Mouse (Mus musculus): ENCODE measurements around the gene Sdk2.
A peak's percentile ranks its signal among the peaks of the same experiment; 100 is the strongest.

Gene Sdk2

DNA sequence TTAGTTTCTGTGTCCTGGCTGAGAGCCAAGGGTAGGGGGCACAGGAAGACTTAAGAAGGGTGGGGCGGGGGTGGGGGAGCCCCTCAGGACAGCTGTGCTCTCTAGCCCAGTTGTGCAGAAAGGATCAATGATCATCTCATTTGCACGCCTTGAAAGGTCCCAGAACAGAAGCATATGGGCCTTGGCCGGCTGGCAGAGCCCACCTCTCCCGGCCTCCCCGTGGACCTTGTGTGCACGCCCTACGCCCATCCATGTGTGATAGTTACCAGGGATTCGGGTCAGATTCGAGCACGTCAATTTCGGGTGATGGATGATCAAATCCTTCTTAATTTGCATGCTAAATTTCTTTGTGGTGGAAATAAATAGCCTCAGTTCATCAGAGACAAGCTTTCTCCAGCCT, 136.7 kb downstream of the Sdk2 start:
- no peak for DNase-seq (ENCODE audit: low read depth, low spot score)

DNA sequence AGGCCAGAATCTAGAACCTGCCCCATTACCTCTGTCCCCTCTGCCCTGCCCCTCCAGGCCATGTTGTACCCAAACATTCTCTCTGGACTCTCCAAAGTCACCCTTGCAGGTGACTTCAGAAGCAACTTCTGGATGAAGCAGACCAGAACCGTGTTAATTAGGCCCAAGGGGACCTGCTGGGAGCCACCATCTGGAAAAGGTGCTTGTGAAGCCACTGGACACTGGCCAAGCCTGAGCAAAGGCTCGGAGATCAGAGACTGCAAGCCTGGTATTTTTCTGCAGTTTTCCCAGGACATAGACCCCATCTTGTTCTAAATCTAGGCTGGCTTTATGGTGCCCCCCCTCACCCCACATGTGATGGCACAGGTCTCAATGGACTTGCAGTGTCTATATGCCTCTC, 138.0 kb downstream of the Sdk2 start:
- DNase-seq (ENCODE audit: low read depth, low spot score), result no peak

DNA sequence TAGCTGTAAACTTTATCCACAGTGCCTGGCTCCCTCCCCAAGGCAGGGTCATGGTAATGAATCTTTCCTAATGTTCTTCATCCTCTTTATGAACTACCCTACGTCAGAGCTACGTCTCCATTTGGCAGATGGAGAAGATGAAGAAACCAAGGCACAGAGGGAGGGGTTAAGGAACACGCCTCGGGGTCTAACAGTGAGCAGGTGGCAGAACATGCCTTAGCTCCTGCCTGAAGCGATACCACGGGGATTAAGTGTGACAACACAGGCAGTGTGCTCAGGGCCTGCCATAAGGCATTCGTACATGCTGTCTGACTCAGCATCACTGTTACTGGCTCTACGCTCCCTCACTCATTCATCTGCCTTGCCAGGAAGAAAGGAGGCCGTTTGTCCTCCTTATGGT, 138.6 kb downstream of the Sdk2 start:
- no peak for DNase-seq (ENCODE audit: low read depth, low spot score)

DNA sequence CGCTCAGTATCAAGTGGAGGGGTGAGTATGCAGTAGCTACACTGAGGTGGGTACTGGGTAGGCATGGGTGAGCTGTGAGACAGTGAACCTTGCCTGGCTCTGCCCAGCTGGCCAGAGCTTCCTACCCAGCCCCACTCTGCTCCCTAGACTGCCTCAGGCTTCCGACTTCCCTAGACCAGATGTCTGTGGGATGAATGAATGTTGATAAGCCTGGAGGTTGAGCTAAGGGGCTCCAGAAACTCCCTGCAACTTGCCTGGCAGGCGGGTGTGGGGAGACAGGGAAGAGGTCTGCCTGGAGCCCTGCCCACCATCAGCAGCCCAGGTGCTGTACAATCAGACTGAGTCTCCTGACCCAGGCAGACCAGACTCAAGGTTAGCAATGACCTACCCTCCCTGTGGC, 139.0 kb downstream of the Sdk2 start:
- DNase-seq (ENCODE audit: low read depth, low spot score), result no peak

DNA sequence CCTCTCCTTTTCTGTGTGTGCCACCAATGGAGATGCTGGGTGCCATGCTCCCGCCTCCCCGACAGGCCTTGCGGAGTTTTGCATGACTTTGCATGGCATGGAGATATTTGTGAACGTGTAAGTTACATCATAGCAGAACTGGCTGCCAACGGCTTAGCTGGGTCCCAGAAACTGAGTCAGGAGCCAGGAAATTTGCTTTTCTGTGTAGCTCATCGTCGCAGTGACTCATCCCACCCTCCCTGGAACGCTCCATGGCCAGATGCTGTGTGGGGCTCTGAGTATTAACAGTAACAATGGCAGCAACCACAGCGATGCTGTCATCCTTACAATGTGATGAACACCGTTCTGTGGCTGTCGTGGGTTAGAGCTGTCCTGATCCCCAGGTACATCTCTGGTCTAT, 139.6 kb downstream of the Sdk2 start:
- no peak for DNase-seq (ENCODE audit: low read depth, low spot score)

DNA sequence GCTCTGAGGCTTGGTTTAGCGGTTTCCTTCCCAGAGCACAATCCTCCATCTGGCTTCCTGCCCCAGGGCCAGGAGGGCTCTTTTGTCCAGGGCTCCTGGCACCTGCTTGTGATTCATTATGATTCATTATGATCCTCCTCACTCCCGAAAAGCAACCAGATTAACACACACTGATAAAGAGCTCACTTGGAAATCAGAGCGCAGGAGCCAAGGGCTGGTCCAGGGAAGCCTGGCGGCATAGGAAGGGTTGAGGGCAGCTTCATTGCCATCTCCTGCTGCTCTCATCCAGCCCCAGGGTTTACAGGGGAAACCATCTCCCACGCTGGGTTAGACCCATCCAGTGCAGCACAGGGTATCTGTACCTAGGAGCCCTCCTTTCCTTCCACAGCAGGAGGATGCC, 143.7 kb downstream of the Sdk2 start:
- no peak for DNase-seq (ENCODE audit: low read depth, low spot score)

DNA sequence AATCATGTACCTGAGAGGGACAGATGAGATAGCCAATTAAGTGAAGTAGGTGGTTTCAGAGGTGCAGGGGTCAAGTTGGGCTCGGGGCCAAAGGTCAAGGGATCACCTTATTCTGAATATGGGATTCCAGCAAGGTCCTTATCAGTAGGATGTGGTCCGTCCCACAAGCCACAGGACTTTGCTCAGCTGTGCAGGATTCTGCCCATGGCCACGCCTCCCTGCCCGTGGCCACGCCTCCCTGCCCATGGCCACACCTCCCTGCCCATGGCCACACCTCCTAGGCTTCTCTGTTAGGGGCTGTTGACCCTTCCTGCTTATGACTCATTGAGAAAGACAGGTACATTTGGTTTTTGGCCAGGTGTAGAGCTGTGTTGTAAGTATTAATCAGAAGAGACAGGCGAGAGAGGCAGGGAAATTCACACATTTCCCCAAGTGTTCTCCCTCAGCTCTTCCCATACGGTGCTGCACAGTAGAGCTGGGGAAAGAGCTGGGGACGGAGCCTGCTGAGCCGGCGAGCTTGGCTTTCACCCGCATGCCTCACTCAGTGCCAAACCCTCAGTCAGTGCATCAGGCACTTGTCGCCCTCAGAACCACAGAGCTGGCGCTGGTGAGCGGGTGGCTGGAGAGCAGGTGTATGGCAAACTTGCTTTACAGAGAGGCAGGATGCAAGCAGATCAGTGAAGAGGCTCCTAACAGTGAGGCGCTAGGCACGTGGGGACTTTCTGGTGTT, 163.6 kb downstream of the Sdk2 start:
- no peak for DNase-seq (ENCODE audit: low read depth, low spot score)

DNA sequence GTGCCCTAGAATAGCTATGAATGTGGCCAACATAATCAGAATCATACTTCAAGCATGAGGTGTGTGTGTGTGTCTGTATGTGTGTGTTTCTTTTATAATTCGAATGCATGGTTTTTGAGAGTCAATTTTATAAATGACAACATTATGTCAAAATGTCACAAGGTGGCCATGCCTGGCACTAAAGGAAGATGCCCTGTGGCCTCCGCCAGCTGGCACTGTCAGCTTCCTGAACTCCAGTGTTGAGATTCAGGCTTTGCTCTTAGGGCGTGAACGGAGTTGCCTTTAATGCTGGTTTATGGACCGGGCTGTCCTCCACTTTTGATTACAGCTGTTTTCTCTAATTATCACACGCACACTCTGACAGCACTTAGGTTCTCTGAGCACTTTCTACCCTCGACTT, 164.9 kb downstream of the Sdk2 start:
- DNase-seq (ENCODE audit: low read depth, low spot score), result no peak

DNA sequence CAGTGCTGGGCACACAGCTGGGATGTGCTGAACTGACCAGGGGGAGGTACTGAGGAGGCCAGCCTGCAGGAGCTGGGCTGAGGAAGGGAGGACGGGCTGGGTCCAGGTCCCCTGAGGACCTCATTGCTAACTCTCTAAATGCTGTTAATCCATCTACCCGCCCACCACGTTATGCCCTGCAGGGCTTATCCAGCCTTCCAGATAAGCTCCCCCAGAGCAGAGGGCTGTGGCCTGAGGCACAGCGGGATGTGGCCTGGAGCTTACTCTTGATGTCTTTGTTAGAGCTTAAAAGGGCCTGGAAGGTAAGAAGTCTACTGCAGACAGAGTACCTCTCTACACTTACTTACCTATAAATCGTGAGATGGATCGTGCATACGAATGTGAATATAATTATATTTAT, 168.2 kb downstream of the Sdk2 start:
- no peak for DNase-seq (ENCODE audit: low read depth, low spot score)

DNA sequence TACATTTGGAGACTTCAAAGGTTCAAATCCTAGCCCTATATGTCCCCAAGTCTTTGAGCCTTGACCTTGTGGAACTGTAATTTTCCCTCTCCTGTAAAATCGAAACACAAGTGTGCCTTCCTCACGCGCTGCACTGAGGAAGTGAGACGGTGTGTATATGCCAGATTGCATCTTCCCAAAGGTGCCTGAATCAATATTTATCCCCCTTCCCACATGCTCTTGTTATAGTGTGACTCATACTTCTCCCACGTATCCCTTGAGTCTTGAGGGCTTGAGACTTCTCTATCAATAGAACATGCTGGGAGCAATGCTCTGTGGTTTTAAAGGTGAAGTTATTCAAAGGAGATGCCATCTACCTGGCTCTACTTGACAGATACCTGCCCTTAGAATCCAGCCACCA, 170.8 kb downstream of the Sdk2 start:
- no peak for DNase-seq (ENCODE audit: low read depth, low spot score)

DNA sequence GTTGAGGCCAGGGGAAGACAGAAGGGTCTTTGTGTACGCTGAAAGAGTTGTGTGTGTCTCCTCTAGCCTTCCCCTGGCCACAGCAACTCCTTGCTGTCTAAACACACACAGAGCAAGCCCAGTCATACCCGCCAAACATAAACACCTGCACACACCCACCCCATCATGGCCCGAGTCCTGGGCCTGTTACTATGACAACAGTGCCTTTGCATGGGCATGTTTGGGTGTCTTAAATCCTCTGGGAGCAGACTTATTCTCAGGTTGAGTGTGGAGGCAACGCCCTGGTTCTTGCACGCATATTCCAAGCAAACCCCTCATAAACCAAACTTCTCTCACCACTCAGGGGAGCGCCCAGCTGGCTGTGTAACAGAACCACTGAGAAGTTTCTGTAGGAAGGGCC, 173.9 kb downstream of the Sdk2 start:
- DNase-seq (ENCODE audit: low read depth, low spot score), result peak; percentile 46

DNA sequence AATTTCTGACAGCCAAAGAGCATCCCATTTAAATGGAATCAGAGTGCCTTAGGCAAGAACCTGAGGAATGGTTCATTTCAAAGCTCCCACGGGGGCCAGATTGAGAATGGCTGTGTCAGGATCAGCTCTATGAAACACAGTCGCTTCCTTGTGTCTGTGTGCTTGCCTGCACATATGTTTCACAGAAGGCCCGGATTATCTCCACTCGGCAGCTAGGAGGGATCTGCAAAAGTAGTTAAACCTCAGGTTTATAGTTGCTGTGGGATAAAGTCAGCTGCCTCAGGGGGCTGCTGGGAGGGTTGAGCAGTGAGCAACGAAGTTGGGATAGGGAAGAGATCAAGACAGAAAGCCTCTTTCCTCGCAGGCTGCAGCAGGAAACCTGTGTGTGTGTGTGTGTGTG, 174.8 kb downstream of the Sdk2 start:
- DNase-seq (ENCODE audit: low read depth, low spot score), result peak; percentile 31

DNA sequence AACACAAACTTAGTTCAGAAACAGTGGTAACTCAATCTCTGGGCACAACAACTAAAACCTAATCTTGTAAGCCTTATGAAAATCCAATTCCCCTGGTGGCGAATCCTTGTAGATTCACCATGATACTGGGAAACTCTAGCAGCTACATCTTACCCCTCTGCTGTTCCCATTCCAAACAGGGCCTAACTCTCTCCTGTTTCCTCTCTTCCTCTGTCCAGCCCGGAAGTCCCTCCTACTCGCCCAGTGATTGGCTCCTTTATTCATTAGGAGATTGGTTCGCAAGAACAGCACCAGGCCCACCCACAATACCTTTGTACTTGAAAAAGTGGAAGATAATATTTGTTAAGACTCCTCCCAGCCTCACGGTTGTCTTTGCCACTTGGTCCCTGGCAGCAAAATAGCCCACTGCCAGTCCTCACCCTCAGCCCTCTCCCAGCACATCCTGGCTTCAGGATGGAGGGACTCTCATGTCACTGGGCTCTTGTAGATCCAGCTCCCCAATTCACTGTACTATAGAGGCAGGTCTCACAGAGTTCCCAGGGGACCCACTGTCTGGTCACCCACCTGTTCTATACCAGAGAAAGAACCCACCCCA, 178.6 kb downstream of the Sdk2 start:
- no peak for DNase-seq (ENCODE audit: low read depth, low spot score)

DNA sequence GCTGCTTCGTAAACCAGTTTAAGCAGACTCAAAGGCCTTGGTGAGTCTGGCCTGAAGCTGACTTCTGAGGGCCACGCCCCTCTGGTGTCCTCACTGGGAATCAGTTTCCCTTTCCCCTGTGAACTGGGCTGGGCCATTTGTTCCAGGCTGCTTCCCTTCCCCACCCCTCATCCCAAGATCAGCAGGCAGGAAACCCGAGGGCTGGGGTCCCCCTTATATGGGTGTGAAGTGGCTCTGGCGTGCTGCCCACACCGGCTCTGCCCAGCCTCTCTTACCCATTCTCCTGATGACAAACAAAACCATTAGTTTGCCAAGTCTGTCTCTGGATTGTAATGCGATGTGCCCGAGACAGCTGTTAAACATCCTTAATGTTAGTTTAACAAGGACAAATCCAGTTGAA, 180.5 kb downstream of the Sdk2 start:
- no peak for DNase-seq (ENCODE audit: low read depth, low spot score)

DNA sequence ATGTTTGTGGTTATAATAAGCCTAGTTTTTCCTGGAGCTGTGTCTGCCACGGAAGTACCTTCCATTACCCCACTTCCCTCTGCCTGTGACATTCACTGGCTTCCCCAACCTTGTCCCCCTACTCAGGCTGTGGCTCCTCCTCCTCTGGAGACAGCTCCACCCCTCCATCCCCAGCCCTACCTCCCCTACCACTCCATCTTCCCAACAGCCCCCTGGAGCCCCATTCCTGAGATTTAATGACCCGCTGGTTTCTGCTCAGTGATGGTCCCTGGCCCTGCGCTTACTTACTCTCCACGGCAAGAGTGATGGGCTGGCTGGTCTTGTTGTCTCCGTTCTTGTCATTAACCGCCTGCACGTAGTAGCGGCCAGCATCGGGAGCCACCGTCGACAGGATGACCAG, 181.9 kb downstream of the Sdk2 start:
- DNase-seq (ENCODE audit: low read depth, low spot score), result no peak

DNA sequence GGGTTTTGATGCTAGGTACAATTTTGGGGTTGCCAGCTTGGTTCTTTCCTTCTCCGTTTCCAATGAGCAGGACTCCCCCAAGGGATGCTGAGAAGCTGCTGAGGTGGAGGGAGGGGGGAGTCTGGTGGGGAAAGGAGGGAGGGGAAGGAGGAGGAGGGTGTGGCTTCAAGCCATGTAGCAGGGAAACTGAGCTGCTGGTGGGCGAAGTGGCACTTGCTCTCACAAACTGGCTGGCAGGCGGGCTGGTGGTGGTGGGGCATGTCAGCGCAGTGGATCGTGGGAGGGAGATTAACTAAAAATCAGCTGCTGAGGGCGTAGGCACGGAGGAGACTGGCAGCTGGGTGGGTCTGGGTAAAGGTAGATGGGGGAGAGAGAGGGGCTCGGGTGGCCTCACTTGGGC, 183.8 kb downstream of the Sdk2 start:
- DNase-seq (ENCODE audit: low read depth, low spot score), result no peak

DNA sequence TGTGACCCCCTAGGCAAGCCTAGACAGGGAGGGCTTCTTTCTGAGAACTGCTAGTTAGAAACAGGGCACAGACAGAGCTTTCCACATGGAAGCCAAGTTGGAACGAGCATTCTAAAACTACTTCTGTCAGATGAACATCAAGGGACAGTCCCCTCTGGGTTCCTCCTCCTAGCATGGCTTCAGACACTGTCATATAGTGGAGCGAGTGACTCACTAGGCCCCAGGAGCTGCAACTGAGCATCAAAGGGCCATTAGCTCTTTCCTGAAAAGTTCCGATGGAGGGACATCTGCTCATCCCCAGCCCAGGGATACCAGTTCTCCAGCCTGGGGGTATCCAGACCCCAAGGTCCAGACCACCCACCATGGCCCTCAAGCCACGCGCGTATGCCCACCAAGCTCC, 185.0 kb downstream of the Sdk2 start:
- DNase-seq (ENCODE audit: low read depth, low spot score), result no peak

DNA sequence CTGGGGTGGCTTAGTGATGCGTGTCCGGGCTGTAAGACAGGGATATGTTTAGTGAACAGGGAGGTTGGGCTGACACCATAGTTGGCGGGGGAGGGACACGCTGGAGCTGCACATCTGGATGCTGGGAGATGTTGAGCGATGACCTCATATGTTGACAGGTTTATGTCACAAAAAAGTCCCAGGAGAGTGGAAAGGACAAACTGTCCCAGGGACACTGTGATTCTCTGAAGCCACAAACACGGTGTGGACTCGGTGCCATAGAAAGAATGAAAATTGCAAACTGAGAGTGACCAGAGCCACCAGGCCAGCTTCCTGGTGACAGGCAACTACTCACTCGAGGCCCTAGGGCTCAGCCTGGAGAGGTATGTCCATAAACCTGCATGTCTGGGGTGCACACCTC, 199.8 kb downstream of the Sdk2 start:
- no peak for DNase-seq (ENCODE audit: low read depth, low spot score)

DNA sequence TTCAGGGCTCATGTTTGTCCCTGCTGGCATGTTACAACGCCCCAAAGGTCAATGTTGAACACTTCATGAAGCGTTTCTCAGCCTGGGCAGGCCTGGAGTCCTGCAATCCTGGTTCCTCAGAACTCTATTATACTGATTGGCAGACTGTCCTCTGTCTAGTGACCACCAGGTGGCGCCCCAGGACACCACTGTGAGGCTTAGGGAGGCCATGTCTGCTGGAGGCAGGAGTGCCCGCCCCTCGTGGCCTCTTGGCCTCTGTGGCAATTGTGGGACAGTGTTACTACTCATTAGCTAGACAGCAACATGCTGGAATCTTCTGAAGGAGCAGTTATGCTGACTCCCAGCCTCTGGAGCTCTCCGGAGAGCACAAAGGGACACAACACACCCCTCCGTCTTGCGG, 201.2 kb downstream of the Sdk2 start:
- DNase-seq (ENCODE audit: low read depth, low spot score), result peak; percentile 87

DNA sequence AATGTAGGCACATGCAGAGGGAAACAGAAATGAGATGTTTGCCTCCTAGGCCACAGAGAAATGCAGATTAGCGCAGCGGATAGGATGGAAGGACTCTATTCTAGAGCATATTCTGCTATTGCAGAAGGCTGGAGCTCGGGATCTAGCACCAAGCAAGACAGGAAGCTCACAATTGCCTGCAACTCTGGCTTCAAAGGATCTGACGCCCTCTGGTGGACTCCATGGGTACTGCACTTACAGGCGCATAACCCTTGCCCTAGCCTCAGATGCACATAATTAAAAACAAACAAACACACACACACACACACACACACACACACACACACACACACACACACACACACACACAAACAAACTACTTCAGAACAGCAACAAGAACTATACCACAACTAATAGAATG, 203.4 kb downstream of the Sdk2 start:
- DNase-seq (ENCODE audit: low read depth, low spot score), result peak; percentile 40

DNA sequence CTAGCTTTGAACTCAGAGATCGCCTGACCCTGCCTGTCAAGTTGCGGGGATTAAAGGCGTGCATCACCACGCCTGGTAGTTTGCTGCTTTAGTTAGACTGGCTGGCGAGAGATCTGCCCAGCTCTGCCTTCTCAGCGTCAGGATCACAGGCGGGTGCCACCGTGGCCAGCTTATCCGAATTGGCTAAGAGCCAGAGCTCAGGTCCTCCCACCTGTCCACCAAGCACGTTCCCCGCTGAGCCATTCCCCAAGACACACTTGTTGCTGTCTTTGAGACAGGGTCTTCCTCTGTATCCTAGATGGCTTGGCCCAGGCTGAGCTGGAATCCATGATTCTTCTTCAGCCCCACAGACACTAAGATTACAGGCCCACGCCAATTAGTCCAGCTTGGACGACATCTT, 211.2 kb downstream of the Sdk2 start:
- DNase-seq (ENCODE audit: low read depth, low spot score), result no peak

DNA sequence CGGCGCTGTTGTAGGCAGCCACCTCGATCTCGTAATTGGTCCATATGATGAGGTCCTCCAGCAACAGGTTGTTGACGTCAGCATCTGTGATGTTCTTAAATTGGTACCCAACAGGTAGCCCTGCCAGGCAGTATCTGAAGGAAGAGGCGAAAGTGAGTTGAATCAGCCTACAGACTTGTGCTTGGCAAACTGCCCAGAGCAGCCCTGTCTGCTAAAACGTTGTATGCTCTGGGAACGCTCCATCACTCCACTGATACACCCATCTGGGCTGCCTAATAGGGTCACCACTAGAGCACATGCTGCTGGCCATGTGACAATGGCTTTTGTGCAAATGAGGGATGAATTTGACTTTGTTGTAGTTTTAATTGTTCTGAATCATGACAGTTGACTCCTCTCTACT, 215.1 kb downstream of the Sdk2 start:
- DNase-seq (ENCODE audit: low read depth, low spot score), result no peak

DNA sequence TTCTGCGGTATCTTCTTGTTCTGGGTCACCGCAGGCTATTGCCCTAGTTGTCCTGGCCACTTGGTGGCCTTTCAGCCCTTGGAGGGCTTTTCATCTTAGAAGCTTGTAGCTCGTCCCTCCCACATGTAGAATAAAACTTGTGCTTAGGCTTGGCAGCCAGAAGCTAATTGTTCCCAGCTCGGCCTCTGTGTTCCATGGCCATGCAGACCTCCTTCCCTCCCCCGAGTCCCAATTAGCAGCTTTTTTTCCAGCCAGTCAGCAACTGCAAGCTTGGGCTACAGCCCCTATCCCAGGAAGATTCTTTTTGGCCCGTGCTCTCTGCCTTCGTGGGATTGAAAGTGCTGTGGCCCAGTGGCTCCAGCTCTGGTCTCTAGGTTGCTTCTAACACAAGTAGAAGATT, 217.5 kb downstream of the Sdk2 start:
- DNase-seq (ENCODE audit: low read depth, low spot score), result peak; percentile 32

DNA sequence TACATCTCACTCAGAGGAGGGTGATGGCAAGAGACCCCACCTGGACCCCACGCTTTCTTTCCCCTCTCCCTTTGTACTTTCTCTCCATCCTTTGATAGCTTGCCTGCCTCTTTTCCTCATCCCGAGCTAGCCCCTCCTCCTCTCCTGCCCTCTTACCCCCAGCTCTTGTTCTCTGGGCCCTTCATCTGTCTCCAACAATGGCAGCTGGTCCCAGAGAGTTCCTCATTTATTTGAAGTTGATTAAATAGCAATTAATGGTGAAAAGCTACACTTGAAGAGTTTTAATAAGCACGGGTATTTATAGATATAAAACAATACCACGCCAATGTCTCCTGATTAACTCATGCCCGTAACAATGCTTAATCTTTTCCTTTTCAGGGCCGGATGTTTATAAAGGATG, 222.9 kb downstream of the Sdk2 start:
- DNase-seq (ENCODE audit: low read depth, low spot score), result no peak

All from forelimb bud, embryonic 11.5 days (tissue).